Mouse (Mus musculus): ENCODE measurements around the gene Gpr156. TPM values are rescaled to one million over a fixed set of nuclear protein-coding genes. Genes with fewer than 3 reads are reported as not detected.

The Gpr156 gene
- total and polyA plus RNA-seq, 2 experiments from 2014 or later: 0.10 to 0.34 TPM

DNA sequence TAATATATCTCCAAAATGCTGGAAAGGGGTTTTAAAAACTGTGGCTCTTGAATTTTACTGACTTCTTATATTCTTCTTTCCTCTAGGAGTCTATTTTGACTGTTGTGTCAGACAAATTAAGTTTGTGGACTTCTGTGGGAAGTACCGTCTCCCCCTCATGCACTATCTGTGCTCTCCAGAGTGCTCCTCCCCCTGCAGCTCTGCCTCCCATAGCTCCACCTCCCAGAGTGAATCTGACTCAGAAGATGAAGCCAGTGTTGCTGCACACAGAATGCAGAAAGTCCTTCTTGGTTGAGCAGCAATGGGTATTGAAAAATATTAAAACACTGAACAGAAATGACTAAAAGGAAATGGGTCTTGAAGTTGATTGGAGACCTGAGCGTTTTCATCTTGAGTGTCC, 35.1 kb upstream of the Gpr156 start:
- DNase-seq (ENCODE audit: low spot score): no peak
- ATAC-seq (ENCODE audit: insufficient read depth, low read depth): no peak; the same call in 1 of the 2 replicates
- Histone ChIP-seq H3K4me3 (ENCODE audit: low read depth, low read length) (no peak overlapping the region), H3K27ac (ENCODE audit: low read depth) (no peak overlapping the region), H3K27me3 (ENCODE audit: control insufficient read depth, insufficient read depth, low read length) (no peaks in the 10 kb centered on the region), H3K9me3 (replicated peaks; ENCODE audit: control insufficient read depth, low read length) (no peaks in the 10 kb centered on the region), H3K9ac (replicated peaks; ENCODE audit: low read depth, low read length) (no peak overlapping the region; the same call in 1 of the 2 replicates), H3K4me2 (ENCODE audit: low read depth, low read length) (no peak overlapping the region), H3K36me3 (replicated peaks; ENCODE audit: control insufficient read depth, insufficient read depth, low read length) (peaks cover 58% of the 10 kb centered on the region), H3K4me1 (ENCODE audit: control insufficient read depth, insufficient read depth) (no peaks in the 10 kb centered on the region)
- 53% methylated on average over 2 of the region's 2 CpGs for WGBS
- TF ChIP-seq CTCF (IDR thresholded peaks at IDR 0.05; ENCODE audit: low read depth) (no peak), EP300 (IDR thresholded peaks at IDR 0.05; ENCODE audit: low read depth) (no peak)

GRCm38 (mm10) chr16:37888986-37889385, 27.3 kb upstream of the Gpr156 start:
- TF ChIP-seq EP300 (IDR thresholded peaks at IDR 0.05; ENCODE audit: low read depth) (no peak), CTCF (IDR thresholded peaks at IDR 0.05; ENCODE audit: low read depth) (no peak)
- 91% methylated on average over 3 of the region's 3 CpGs for WGBS
- no peaks in the 10 kb centered on the region for H3K9me3 ChIP-seq (replicated peaks; ENCODE audit: control insufficient read depth, low read length)
- no peak overlapping the region for H3K9ac ChIP-seq (replicated peaks; ENCODE audit: low read depth, low read length)
- H3K4me2 ChIP-seq (ENCODE audit: low read depth, low read length): no peak overlapping the region
- no peak for DNase-seq (ENCODE audit: low spot score)
- H3K4me1 ChIP-seq (ENCODE audit: control insufficient read depth, insufficient read depth): peaks cover 8% of the 10 kb centered on the region
- 0 out of 2 replicates have a peak, but pooled peaks cover 11% of the 10 kb centered on the region for H3K36me3 ChIP-seq (replicated peaks; ENCODE audit: control insufficient read depth, insufficient read depth, low read length)
- H3K4me3 ChIP-seq (ENCODE audit: low read depth, low read length): no peak overlapping the region
- no peak overlapping the region for H3K27ac ChIP-seq (ENCODE audit: low read depth)
- no peaks in the 10 kb centered on the region for H3K27me3 ChIP-seq (ENCODE audit: control insufficient read depth, insufficient read depth, low read length)
- ATAC-seq (ENCODE audit: insufficient read depth, low read depth): no peak

DNA sequence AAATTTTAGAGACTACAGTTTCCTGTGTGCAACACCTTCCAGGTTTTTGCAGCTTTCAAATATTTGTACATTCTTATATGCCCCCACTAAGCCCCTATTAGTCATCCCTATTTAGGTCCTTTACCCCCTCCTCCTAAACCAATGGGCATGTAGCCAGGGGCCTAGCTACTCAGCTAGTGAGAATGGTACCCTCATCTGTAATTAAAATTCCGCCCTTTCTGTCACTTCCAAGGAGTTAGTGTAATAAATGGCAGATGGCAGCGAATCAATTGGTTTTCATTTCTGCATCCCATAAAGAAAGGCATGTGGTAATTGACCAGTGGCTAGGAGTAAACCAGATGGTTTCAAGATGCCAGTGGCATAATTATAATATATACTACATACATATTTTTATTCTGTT, 23.6 kb upstream of the Gpr156 start:
- H3K36me3 ChIP-seq (replicated peaks; ENCODE audit: control insufficient read depth, insufficient read depth, low read length): 0 out of 2 replicates have a peak, but pooled peaks cover 11% of the 10 kb centered on the region
- H3K27me3 ChIP-seq (ENCODE audit: control insufficient read depth, insufficient read depth, low read length): no peaks in the 10 kb centered on the region
- ATAC-seq (ENCODE audit: insufficient read depth, low read depth) (no peak), DNase-seq (ENCODE audit: low spot score) (no peak)
- 85% methylated on average over 2 of the region's 2 CpGs for WGBS
- H3K9ac ChIP-seq (replicated peaks; ENCODE audit: low read depth, low read length): no peak overlapping the region
- H3K4me3 ChIP-seq (ENCODE audit: low read depth, low read length): no peak overlapping the region
- H3K4me1 ChIP-seq (ENCODE audit: control insufficient read depth, insufficient read depth): peaks cover 20% of the 10 kb centered on the region
- TF ChIP-seq EP300 (IDR thresholded peaks at IDR 0.05; ENCODE audit: low read depth) (no peak), CTCF (IDR thresholded peaks at IDR 0.05; ENCODE audit: low read depth) (no peak)
- no peak overlapping the region for H3K27ac ChIP-seq (ENCODE audit: low read depth)
- no peaks in the 10 kb centered on the region for H3K9me3 ChIP-seq (replicated peaks; ENCODE audit: control insufficient read depth, low read length)
- no peak overlapping the region for H3K4me2 ChIP-seq (ENCODE audit: low read depth, low read length)

DNA sequence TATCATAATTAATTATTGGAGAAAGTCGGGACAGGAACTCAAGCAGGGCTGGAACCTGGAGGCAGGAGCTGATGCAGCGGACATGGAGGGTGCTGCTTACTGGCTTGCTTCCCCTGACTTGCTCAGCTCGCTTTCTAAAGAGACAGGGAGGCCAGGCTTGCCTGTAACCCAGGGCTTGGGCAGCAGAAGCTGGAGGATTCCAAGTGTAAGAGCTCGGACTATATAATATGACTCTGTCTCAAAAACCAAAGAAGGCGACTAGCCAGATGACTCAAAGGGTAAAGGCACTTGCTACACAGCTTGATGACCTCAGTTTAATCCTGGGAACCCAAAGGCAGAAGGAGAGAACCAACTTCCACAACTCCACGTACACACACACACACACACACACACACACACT, 22.9 kb upstream of the Gpr156 start:
- Histone ChIP-seq H3K9ac (replicated peaks; ENCODE audit: low read depth, low read length) (no peak overlapping the region), H3K4me3 (ENCODE audit: low read depth, low read length) (no peak overlapping the region), H3K36me3 (replicated peaks; ENCODE audit: control insufficient read depth, insufficient read depth, low read length) (0 out of 2 replicates have a peak, but pooled peaks cover 11% of the 10 kb centered on the region), H3K27me3 (ENCODE audit: control insufficient read depth, insufficient read depth, low read length) (no peaks in the 10 kb centered on the region), H3K9me3 (replicated peaks; ENCODE audit: control insufficient read depth, low read length) (no peaks in the 10 kb centered on the region), H3K4me1 (ENCODE audit: control insufficient read depth, insufficient read depth) (peaks cover 20% of the 10 kb centered on the region), H3K4me2 (ENCODE audit: low read depth, low read length) (peak overlapping the region; percentile 30; the same call in 1 of the 2 replicates), H3K27ac (ENCODE audit: low read depth) (peak overlapping the region; percentile 56)
- TF ChIP-seq EP300 (IDR thresholded peaks at IDR 0.05; ENCODE audit: low read depth) (no peak), CTCF (IDR thresholded peaks at IDR 0.05; ENCODE audit: low read depth) (no peak)
- 28% methylated on average over 6 of the region's 6 CpGs for WGBS
- ATAC-seq (ENCODE audit: insufficient read depth, low read depth) (0 out of 2 replicates have a peak, but pooled peaks have one; percentile 25), DNase-seq (ENCODE audit: low spot score) (no peak)

- TF ChIP-seq CTCF (IDR thresholded peaks at IDR 0.05; ENCODE audit: low read depth) (no peak), EP300 (IDR thresholded peaks at IDR 0.05; ENCODE audit: low read depth) (peak; percentile 71)
- DNase-seq (ENCODE audit: low spot score) (peak; percentile 73), ATAC-seq (ENCODE audit: insufficient read depth, low read depth) (peak; percentile 88)
- 10% methylated on average over 2 of the region's 2 CpGs for WGBS
- H3K9ac ChIP-seq (replicated peaks; ENCODE audit: low read depth, low read length): no peak overlapping the region
- 0 out of 2 replicates have a peak, but pooled peaks cover 8% of the 10 kb centered on the region for H3K36me3 ChIP-seq (replicated peaks; ENCODE audit: control insufficient read depth, insufficient read depth, low read length)
- peaks cover 20% of the 10 kb centered on the region for H3K4me1 ChIP-seq (ENCODE audit: control insufficient read depth, insufficient read depth)
- peak overlapping the region; percentile 30; the same call in 1 of the 2 replicates for H3K4me2 ChIP-seq (ENCODE audit: low read depth, low read length)
- no peak overlapping the region for H3K4me3 ChIP-seq (ENCODE audit: low read depth, low read length)
- H3K9me3 ChIP-seq (replicated peaks; ENCODE audit: control insufficient read depth, low read length): no peaks in the 10 kb centered on the region
- peak overlapping the region; percentile 56 for H3K27ac ChIP-seq (ENCODE audit: low read depth)
- no peaks in the 10 kb centered on the region for H3K27me3 ChIP-seq (ENCODE audit: control insufficient read depth, insufficient read depth, low read length)
Measured at GRCm38 (mm10) chr16:37893942-37894341, 22.4 kb upstream of the Gpr156 start.

DNA sequence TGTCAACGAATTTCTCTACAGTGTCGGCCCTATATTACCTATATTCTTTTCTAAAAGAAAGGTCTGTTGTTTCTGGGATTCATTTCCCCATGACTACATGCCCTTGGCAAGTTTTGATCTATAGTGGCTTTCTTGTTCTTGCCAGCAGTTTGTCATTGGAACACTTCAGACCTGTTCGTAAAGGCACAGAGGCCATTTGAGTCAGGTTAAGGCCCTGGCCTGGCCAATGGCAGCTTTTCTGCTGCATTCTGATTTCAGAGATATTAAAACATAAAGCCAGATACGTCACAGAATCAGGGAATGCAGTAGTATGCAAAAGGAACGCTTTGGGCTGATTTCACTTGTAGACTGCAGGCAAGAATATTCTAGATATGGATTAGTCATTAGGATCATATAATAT, 17.5 kb upstream of the Gpr156 start:
- Histone ChIP-seq H3K9ac (replicated peaks; ENCODE audit: low read depth, low read length) (no peak overlapping the region), H3K36me3 (replicated peaks; ENCODE audit: control insufficient read depth, insufficient read depth, low read length) (no peaks in the 10 kb centered on the region), H3K27me3 (ENCODE audit: control insufficient read depth, insufficient read depth, low read length) (no peaks in the 10 kb centered on the region), H3K4me3 (ENCODE audit: low read depth, low read length) (no peak overlapping the region), H3K4me1 (ENCODE audit: control insufficient read depth, insufficient read depth) (peaks cover 14% of the 10 kb centered on the region), H3K9me3 (replicated peaks; ENCODE audit: control insufficient read depth, low read length) (no peaks in the 10 kb centered on the region), H3K4me2 (ENCODE audit: low read depth, low read length) (no peak overlapping the region), H3K27ac (ENCODE audit: low read depth) (no peak overlapping the region)
- WGBS: 89% methylated on average over 5 of the region's 5 CpGs
- TF ChIP-seq EP300 (IDR thresholded peaks at IDR 0.05; ENCODE audit: low read depth): no peak
- no peak for TF ChIP-seq CTCF (IDR thresholded peaks at IDR 0.05; ENCODE audit: low read depth)
- ATAC-seq (ENCODE audit: insufficient read depth, low read depth): no peak
- DNase-seq (ENCODE audit: low spot score): no peak

All from heart, postnatal 0 days (tissue).